Mouse (Mus musculus) C2C12 (cell line): ENCODE measurements around the gene Pear1.

Experiments used
- CTCF ChIP-seq: IDR thresholded peaks from one replicate; pipeline ENCODE4 v1.5.1; 2011; ENCODE audit not compliant: control insufficient read depth, insufficient read depth, insufficient read length
- FOSL1 ChIP-seq: IDR thresholded peaks from one replicate; pipeline ENCODE4 v1.8.0; 2011; ENCODE audit warnings: mild to moderate bottlenecking, low read length; ENCODE audit not compliant: poor library complexity, insufficient read depth, severe bottlenecking
- MYOD1 ChIP-seq: IDR thresholded peaks from one replicate; pipeline ENCODE4 v1.6.1; 2011; ENCODE audit warnings: low read depth; ENCODE audit not compliant: control insufficient read depth, insufficient read length
- MYOG ChIP-seq: IDR thresholded peaks from one replicate; pipeline ENCODE4 v1.6.1; 2011; ENCODE audit not compliant: control insufficient read depth, insufficient read length; ENCODE audit errors: extremely low read depth
- USF1 ChIP-seq: IDR thresholded peaks from one replicate; pipeline ENCODE4 v1.6.1; 2011; ENCODE audit warnings: low read depth, mild to moderate bottlenecking, control low read depth, moderate library complexity

GRCm38 (mm10) chr3:87840858-87841257, 16.8 kb upstream of the Pear1 start:
- no peak for TF ChIP-seq FOSL1
- TF ChIP-seq CTCF = no peak
- no peak for TF ChIP-seq USF1
- TF ChIP-seq MYOG = no peak
- TF ChIP-seq MYOD1 = no peak
